Mouse (Mus musculus) forebrain, embryonic 12.5 days (tissue): Measurements from ENCODE around the gene Bicra. TPM values are rescaled to one million over a fixed set of nuclear protein-coding genes. Genes with fewer than 3 reads are reported as not detected.

Experiments
- ATAC-seq: fragments of 200-750 bp; cut with Nextera tagmentation; 2 replicates; pipeline ENCODE4 v1.8.0; 2017; ENCODE audit warnings: moderate TSS enrichment; ENCODE audit not compliant: low FRiP score
- H3K27ac ChIP-seq: fragments of 300-500 bp; sonication (generic); 2 replicates; pipeline ENCODE4 v1.5.1; 2016; ENCODE audit warnings: mild to moderate bottlenecking
- H3K27me3 ChIP-seq: fragments of 300-500 bp; sonication (generic); 2 replicates; pipeline ENCODE4 v1.6.1; 2016; ENCODE audit warnings: mild to moderate bottlenecking
- H3K36me3 ChIP-seq: fragments of 300-500 bp; sonication (generic); replicated peaks from 2 replicates; pipeline ENCODE4 v1.6.1; 2016; ENCODE audit warnings: mild to moderate bottlenecking
- H3K4me1 ChIP-seq: fragments of 300-500 bp; sonication (generic); 2 replicates; pipeline ENCODE4 v1.6.1; 2016
- H3K4me2 ChIP-seq: fragments of 300-500 bp; sonication (generic); 2 replicates; pipeline ENCODE4 v1.6.1; 2016; ENCODE audit warnings: mild to moderate bottlenecking, moderate library complexity
- H3K4me3 ChIP-seq: fragments of 300-500 bp; sonication (generic); replicated peaks from 2 replicates; pipeline ENCODE4 v1.5.1; 2016; ENCODE audit warnings: mild to moderate bottlenecking
- H3K9ac ChIP-seq: fragments of 300-500 bp; sonication (generic); 2 replicates; pipeline ENCODE4 v1.6.1; 2016; ENCODE audit warnings: mild to moderate bottlenecking
- H3K9me3 ChIP-seq: fragments of 300-500 bp; sonication (generic); 2 replicates; pipeline ENCODE4 v1.6.1; 2016
- WGBS: fragments of 180-500 bp; shearing (Covaris S2); methylation state at CpG from one replicate; pipeline ENCODE4 v1.1.7; 2016; 5-methylcytosine and 5-hydroxymethylcytosine counted together
- polyA plus RNA-seq: library from polyadenylated mRNA; unstranded; fragments of >200 nt; fragmentation: Nextera tagmentation; extraction: Ambion mirVana; gene quantifications from 2 replicates; pipeline ENCODE4 v1.2.1, GENCODE M21; 2016

Gene Bicra
- polyA plus RNA-seq, 1 experiment from 2014 or later, result 9.5 TPM

DNA sequence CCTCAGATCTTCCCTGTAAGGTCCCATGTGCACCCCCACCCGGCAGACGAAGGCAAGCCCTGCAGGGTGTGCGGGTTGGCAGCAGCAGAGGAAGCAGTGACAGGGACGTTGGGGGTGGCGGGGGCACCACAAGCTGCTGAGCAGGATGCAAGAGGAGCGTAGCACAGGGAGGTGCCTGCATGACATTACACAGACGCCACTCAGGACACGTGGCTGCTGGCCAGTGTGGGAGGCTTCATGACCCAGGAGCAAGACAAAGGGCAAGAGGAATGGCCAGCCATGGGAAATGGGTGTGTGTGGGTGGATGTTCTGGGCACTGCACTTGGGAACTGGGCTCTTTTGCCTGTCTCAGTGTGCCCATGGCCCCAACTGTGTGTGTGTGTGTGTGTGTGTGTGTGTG is 67.5 kb downstream of the Bicra start:
- ATAC-seq, result no peak
- Histone ChIP-seq H3K4me3 (no peak overlapping the region), H3K36me3 (peaks cover 68% of the 10 kb centered on the region), H3K27ac (no peak overlapping the region), H3K9me3 (no peaks in the 10 kb centered on the region), H3K27me3 (no peaks in the 10 kb centered on the region), H3K4me2 (no peak overlapping the region), H3K4me1 (no peaks in the 10 kb centered on the region), H3K9ac (no peak overlapping the region)
- 92% methylated on average over 8 of the region's 8 CpGs for WGBS

DNA sequence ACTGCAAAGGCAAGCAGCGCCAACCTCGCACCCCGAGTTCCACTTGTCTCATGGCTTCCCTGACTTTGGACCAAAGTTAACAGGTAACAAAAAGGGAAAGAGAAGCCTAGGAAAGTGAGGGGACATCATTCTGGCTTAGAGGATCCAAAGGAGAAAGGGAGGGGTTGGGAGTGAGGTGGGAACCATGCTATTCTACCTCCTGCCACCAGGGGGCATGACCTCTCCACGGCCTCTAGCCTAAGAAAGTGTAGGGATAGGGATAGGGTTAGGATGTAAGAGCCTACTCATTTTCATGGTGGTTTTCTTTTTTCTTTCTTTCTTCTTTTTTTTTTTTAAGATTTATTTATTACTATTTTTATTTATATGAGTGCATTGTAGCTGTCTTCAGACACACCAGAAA is 71.8 kb downstream of the Bicra start:
- Histone ChIP-seq H3K4me3 (no peak overlapping the region), H3K4me1 (no peaks in the 10 kb centered on the region), H3K36me3 (peaks cover 82% of the 10 kb centered on the region), H3K27ac (no peak overlapping the region), H3K4me2 (no peak overlapping the region), H3K9ac (no peak overlapping the region), H3K9me3 (no peaks in the 10 kb centered on the region), H3K27me3 (no peaks in the 10 kb centered on the region)
- no peak for ATAC-seq
- WGBS, result 80% methylated on average over 4 of the region's 4 CpGs

DNA sequence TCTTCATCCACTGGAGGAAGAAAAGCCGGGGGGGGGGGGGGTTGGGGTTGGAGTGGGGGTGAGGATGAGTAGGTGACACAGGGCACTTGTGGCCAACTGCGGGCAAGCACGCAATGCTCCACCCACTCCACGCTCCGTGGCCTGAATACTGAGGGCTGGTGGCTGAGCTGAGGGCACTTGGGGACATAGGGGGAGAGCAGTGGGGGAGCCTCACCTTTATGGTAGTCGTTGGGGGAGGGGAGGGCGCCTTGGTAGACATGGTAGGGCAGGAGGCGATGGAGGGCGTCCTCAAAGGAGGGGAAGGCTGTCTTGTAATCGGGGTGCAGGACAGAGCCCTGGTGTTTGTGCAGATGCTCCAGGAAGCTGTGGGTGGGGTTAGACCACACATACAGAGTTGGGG is 72.3 kb downstream of the Bicra start:
- Histone ChIP-seq H3K36me3 (peaks cover 81% of the 10 kb centered on the region), H3K9me3 (no peaks in the 10 kb centered on the region), H3K27ac (no peak overlapping the region), H3K9ac (no peak overlapping the region), H3K27me3 (no peaks in the 10 kb centered on the region), H3K4me2 (no peak overlapping the region), H3K4me3 (no peak overlapping the region), H3K4me1 (no peaks in the 10 kb centered on the region)
- 89% methylated on average over 10 of the region's 10 CpGs for WGBS
- peak; percentile 24; the same call in 1 of the 2 replicates for ATAC-seq

DNA sequence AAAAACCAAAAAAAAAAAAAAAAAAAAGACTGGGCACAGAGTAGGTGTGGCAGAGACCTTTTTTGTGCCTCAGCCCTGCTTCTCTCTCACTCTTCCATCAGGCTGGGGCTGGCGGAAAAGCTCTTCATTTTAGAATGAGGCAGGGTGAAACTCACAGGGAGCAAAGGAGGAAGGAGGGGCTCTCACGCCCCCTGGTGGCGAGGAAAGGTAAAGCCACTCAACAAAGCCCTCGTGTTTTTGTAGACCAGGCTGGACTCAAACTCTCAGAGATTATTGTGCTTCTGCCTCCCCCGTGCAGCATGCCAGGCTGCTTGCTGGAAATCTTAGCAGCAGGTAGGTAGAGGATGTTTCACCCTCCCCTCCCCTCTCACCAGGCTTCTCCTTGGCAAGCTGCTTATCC is 73.0 kb downstream of the Bicra start:
- Histone ChIP-seq H3K9me3 (no peaks in the 10 kb centered on the region), H3K9ac (no peak overlapping the region), H3K4me3 (no peak overlapping the region), H3K27ac (no peak overlapping the region), H3K4me1 (no peaks in the 10 kb centered on the region), H3K27me3 (no peaks in the 10 kb centered on the region), H3K36me3 (peaks cover 85% of the 10 kb centered on the region), H3K4me2 (no peak overlapping the region)
- 54% methylated on average over 5 of the region's 5 CpGs for WGBS
- no peak for ATAC-seq

DNA sequence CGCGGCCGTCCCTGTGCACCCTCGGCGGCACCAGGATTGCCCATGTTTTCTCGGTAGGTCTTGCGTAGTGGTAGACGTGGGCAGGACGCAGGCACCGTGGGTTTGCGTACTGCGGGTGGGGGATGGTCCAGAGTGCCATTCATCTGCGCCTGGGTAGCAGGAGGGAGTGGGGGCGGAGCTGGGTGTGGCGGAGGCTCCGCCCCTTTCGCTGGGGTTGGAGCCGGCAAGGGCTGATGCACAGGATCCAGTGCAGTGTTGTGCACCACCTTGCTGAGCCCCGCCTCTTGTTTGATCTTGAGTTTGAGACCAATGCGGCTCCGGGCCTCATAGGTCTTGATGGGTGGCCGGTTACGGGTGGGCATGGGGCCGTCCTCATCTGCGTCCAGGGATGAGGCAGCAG is 75.5 kb downstream of the Bicra start:
- no peak overlapping the region for H3K4me2 ChIP-seq
- no peak overlapping the region for H3K9ac ChIP-seq
- no peaks in the 10 kb centered on the region for H3K9me3 ChIP-seq
- no peaks in the 10 kb centered on the region for H3K27me3 ChIP-seq
- 48% methylated on average over 25 of the region's 25 CpGs for WGBS
- no peak overlapping the region for H3K4me3 ChIP-seq
- H3K36me3 ChIP-seq, result peaks cover 66% of the 10 kb centered on the region
- H3K4me1 ChIP-seq, result 0 out of 2 replicates have a peak, but pooled peaks cover 1% of the 10 kb centered on the region
- H3K27ac ChIP-seq, result no peak overlapping the region
- ATAC-seq, result 0 out of 2 replicates have a peak, but pooled peaks have one; percentile 10

DNA sequence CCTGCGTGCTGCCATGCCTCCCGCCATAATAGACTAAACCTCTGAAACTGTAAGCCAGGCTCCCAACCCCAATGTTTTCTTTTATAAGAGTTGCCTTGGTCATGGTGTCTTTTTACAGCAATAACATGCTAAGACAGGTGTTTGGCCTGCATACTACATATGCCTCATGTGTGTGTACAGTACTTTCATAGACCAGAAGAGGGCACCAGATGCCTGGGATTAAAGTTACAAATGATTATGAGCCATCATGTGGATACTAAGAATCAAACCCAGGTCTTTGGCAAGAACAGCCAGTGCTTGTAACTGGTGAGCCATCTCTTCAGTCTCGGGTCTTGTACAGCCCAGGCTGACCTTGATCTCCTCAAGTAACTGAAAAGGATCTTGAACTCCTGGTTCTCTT is 78.0 kb downstream of the Bicra start:
- 82% methylated on average over 3 of the region's 3 CpGs for WGBS
- Histone ChIP-seq H3K4me2 (no peak overlapping the region), H3K27me3 (no peaks in the 10 kb centered on the region), H3K9ac (no peak overlapping the region), H3K4me1 (0 out of 2 replicates have a peak, but pooled peaks cover 3% of the 10 kb centered on the region), H3K27ac (no peak overlapping the region), H3K9me3 (no peaks in the 10 kb centered on the region), H3K4me3 (no peak overlapping the region), H3K36me3 (peaks cover 44% of the 10 kb centered on the region)
- no peak for ATAC-seq

DNA sequence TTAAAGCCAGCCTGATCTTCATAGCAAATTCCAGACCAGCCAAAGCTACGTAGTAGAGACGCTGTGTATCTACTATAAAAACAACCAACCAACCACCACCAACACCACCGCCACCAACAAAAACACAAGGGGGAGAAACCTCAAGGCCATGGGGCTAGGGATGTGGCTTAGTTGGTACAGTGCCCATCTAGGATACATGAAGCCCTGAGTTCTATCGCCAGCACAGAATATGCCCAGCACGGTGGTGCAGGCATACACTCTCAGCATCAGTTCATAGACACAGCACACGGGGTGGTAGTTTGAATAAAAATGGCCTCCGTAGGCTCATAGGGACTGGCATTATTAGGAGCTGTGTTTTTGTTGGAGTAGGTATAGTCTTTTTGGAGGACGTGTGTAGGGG is 79.4 kb downstream of the Bicra start:
- 89% methylated on average over 8 of the region's 8 CpGs for WGBS
- no peak overlapping the region for H3K27ac ChIP-seq

DNA sequence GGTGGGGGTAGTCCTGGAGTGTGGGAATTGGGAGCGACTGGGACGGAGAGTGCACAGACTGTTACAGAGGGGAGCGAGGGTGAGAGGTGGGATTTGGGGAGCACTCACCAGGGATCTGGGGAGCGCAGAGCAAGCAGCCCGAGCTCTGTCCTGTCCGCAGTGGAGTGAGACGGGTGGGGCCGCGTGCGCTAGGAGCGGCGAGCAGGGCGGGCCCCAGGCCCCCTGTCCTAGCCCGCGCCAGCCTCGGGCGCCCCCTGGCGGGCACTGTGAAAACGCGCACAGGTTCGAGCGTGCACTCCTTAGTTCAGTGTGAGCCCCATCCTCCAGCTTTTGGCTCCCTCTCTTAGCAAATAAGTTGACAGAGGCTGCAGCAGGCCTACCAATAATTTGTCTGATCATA is 80.4 kb downstream of the Bicra start, which contains the start of gene Ehd2:
Gene Ehd2, minus strand, starts transcription at position 256 of the 400 bp plus-strand sequence.
- WGBS, result under 1% methylated on average over 22 of the region's 22 CpGs
- ATAC-seq, result peak; percentile 87
- Histone ChIP-seq H3K9me3 (no peaks in the 10 kb centered on the region), H3K36me3 (peaks cover 28% of the 10 kb centered on the region), H3K4me1 (peaks cover 11% of the 10 kb centered on the region), H3K27ac (no peak within 1 kb of the TSS), H3K27me3 (no peaks in the 10 kb centered on the region), H3K4me3 (peak within 1 kb of the TSS; percentile 30), H3K4me2 (peak within 1 kb of the TSS; percentile 49), H3K9ac (no peak within 1 kb of the TSS)

More for the DNA sequence above, 79.4 kb downstream of the Bicra start:
- H3K4me3 ChIP-seq, result no peak overlapping the region
- H3K9me3 ChIP-seq, result no peaks in the 10 kb centered on the region
- no peak overlapping the region for H3K4me2 ChIP-seq
- H3K4me1 ChIP-seq, result 0 out of 2 replicates have a peak, but pooled peaks cover 3% of the 10 kb centered on the region
- H3K9ac ChIP-seq, result no peak overlapping the region
- no peaks in the 10 kb centered on the region for H3K27me3 ChIP-seq
- ATAC-seq, result no peak
- H3K36me3 ChIP-seq, result peaks cover 32% of the 10 kb centered on the region

DNA sequence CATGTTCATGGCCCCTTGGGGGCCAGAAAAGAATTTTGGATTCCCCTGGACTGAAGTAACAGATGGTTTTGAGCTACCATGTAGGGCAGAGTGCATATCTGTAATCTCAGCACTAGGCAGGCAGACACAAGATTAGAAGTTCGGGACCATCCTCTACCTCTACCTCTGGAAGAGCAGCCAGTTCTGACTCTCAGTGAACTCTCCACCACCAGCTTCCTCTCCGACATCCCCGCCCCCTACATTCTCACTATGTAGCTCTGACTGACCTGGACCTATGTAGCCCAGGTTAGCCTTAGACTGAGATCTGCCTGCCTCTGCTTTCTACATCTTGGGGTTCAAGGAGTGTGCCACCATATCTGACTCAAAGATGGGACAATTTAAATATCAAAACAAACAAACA is 81.2 kb downstream of the Bicra start:
- 83% methylated on average over 3 of the region's 3 CpGs for WGBS
- H3K36me3 ChIP-seq, result peaks cover 20% of the 10 kb centered on the region
- H3K9ac ChIP-seq, result no peak overlapping the region
- peaks cover 14% of the 10 kb centered on the region for H3K4me1 ChIP-seq
- H3K4me3 ChIP-seq, result no peak overlapping the region
- no peaks in the 10 kb centered on the region for H3K9me3 ChIP-seq
- H3K27me3 ChIP-seq, result no peaks in the 10 kb centered on the region
- H3K27ac ChIP-seq, result no peak overlapping the region
- no peak for ATAC-seq
- H3K4me2 ChIP-seq, result no peak overlapping the region

DNA sequence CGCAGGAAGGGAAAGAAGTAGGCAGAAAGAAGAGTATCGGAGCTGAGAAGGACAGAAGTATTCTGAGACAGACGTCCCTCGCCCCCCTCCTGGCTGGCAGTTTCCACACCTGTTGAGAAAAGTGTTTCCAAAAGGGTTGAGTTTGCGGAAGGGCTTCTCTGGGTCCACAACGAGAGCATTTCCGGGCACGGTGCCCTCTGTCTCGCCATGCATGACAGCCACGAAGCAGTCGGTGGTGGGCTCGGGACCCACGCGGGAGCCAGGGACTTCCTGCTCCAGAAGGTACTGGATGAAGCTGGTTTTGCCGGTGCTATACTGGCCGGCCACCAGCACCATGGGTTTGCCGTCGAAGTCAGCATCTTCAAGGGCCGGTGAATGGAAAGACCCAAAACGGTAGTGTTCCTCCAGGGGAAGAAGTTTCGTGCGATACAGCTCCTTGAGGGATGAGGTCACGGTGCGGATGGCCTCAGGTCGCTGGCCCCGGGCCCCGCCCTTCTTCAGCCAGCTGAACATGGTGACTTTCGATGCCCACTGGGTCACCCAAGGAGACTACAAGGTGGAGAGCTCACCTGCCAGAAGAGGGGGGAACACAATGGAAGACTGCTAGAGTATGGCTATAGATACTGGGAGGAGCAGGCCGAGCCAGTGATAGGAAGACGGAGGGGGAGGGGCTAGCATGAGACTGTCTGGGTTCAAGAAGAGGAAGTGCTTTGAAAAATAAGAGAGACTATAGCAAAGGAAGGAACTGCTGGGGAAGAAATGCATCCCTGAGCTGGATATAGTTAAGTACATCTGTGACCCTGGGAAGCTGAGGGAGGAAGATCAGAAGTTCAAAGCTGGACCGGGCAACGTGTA is 83.7 kb downstream of the Bicra start:
- Histone ChIP-seq H3K27ac (no peak overlapping the region), H3K9ac (no peak overlapping the region), H3K9me3 (no peaks in the 10 kb centered on the region), H3K4me1 (peaks cover 14% of the 10 kb centered on the region), H3K4me3 (no peak overlapping the region), H3K36me3 (no peaks in the 10 kb centered on the region), H3K27me3 (no peaks in the 10 kb centered on the region), H3K4me2 (no peak overlapping the region)
- 89% methylated on average over 32 of the region's 32 CpGs for WGBS
- no peak for ATAC-seq

DNA sequence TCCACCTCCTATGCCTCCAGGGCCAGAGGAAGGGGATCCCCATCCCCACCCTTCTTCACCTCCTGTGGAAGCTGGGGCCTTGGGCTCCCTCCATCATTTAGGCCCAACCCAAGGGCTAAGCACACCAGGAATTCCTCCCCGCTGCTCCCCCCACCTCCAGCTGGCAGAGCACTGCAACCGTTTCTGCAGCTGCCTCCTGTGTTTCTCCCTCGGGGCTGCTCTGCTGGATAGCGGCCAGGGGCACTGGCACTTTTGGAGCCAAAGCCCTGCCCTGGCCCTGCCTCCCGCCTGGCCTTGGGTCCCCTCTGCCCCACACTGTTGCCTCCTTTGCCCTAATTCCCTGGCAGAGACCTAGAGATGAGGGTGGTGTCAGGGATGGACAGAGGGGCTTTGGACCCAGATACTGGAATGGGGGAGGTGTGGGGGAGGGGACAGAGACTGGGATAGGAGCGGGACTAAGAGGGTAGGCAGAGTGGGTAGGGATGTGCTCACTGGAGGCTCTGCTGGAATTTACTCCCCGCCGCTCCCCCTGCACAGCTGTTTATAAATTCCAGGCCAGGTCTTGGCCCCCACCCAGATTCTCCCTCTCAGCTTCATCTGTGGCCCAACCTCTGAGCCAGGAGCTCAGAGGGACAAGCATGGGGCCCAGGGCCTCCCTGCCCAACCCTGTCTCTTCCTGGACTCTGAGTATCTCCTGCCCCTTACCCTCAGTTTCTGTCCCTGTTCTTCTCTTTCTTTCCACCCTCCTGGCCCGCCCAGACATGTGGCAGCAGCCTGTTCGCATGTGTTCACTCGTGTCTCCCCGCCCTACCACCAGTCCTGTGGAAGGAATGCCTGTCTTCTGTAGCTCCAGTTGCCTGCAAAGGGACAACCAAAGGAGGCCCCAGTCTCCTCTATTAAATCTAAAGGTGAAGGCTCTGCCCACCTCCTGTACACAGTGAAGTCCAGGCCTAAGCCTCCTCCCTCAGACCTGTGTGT is 85.1 kb downstream of the Bicra start:
- H3K36me3 ChIP-seq, result no peaks in the 10 kb centered on the region
- peaks cover 14% of the 10 kb centered on the region for H3K4me1 ChIP-seq
- no peak overlapping the region; the same call in 1 of the 2 replicates for H3K9ac ChIP-seq
- H3K27ac ChIP-seq, result no peak overlapping the region; the same call in 1 of the 2 replicates
- no peak overlapping the region for H3K4me2 ChIP-seq
- 32% methylated on average over 12 of the region's 12 CpGs for WGBS
- H3K27me3 ChIP-seq, result no peaks in the 10 kb centered on the region
- no peak; the same call in 1 of the 2 replicates for ATAC-seq
- H3K4me3 ChIP-seq, result no peak overlapping the region
- no peaks in the 10 kb centered on the region for H3K9me3 ChIP-seq

DNA sequence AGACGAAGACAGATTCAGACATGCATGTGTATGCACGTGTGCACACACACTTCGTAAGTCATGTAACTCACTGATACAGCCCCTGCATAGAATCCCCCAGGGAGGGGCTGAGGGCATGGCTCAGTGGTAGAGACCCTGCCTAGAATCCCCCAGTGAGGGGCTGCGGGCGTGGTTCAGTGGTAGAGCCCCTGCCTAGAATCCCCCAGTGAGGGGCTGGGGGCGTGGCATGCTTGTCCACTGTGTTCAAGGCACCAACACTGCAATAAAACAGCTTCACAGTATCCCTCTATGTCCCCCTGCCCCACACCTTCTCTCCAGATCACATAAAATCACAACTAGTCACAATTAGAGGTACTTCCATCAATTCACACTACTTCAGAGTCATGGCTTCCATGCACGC is 85.9 kb downstream of the Bicra start:
- no peak overlapping the region for H3K9ac ChIP-seq
- no peak for ATAC-seq
- no peak overlapping the region for H3K4me2 ChIP-seq
- H3K27ac ChIP-seq, result no peak overlapping the region; the same call in 1 of the 2 replicates
- H3K9me3 ChIP-seq, result no peaks in the 10 kb centered on the region
- 89% methylated on average over 7 of the region's 7 CpGs for WGBS
- H3K36me3 ChIP-seq, result no peaks in the 10 kb centered on the region
- H3K27me3 ChIP-seq, result no peaks in the 10 kb centered on the region
- H3K4me3 ChIP-seq, result no peak overlapping the region
- peaks cover 10% of the 10 kb centered on the region for H3K4me1 ChIP-seq
